Mouse (Mus musculus) fibroblast of lung, adult 2 months (primary cell): Measurements from ENCODE around the gene Shq1.

ENCODE experiments used
- DNase-seq: peaks from one replicate; pipeline ENCODE4 v3.0.0-alpha.2; 2011; ENCODE audit warnings: low read depth

Gene Shq1

GRCm38 (mm10) chr6:100528556-100528955, 142.4 kb downstream of the Shq1 start:
- no peak for DNase-seq

GRCm38 (mm10) chr6:100527972-100528371, 143.0 kb downstream of the Shq1 start:
- DNase-seq, result no peak

- no peak for DNase-seq
Observed at GRCm38 (mm10) chr6:100527161-100527560, 143.8 kb downstream of the Shq1 start.

GRCm38 (mm10) chr6:100526066-100526465, 144.9 kb downstream of the Shq1 start:
- DNase-seq, result no peak

- DNase-seq, result no peak
Observed at GRCm38 (mm10) chr6:100525496-100525895, 145.5 kb downstream of the Shq1 start.

- no peak for DNase-seq
Observed at GRCm38 (mm10) chr6:100522495-100522894, 148.5 kb downstream of the Shq1 start.

GRCm38 (mm10) chr6:100521615-100522398, 149.2 kb downstream of the Shq1 start:
- DNase-seq, result no peak

GRCm38 (mm10) chr6:100520558-100521099, 150.3 kb downstream of the Shq1 start:
- DNase-seq, result no peak

GRCm38 (mm10) chr6:100519837-100520236, 151.1 kb downstream of the Shq1 start:
- DNase-seq, result no peak
